Mouse (Mus musculus): ENCODE results near the gene Arid1b. TPM values are rescaled to one million over a fixed set of nuclear protein-coding genes. Genes with fewer than 3 reads are reported as not detected.

The Arid1b gene
- polyA plus RNA-seq, 1 experiment: 9.1 TPM

GRCm38 (mm10) chr17:5246688-5247087, 252.6 kb downstream of the Arid1b start:
- H3K4me3 ChIP-seq (ENCODE audit: insufficient read depth, poor library complexity, severe bottlenecking): no peak overlapping the region
- TF ChIP-seq USF1 (IDR thresholded peaks at IDR 0.05; ENCODE audit: low read depth) (no peak), MYOD1 (IDR thresholded peaks at IDR 0.05; ENCODE audit: control insufficient read depth, insufficient read length, low read depth) (no peak)
- H3K27me3 ChIP-seq (ENCODE audit: control insufficient read depth, insufficient read depth, insufficient read length): no peaks in the 10 kb centered on the region
- peaks cover 5% of the 10 kb centered on the region for H3K36me3 ChIP-seq (ENCODE audit: control insufficient read depth, insufficient read depth)
- no peaks in the 10 kb centered on the region for H3K79me3 ChIP-seq (ENCODE audit: low read depth)
- H3K79me2 ChIP-seq (ENCODE audit: control insufficient read depth, insufficient read depth): no peaks in the 10 kb centered on the region
- no peak overlapping the region for H3ac ChIP-seq (ENCODE audit: control insufficient read depth, insufficient read length, low read depth)

GRCm38 (mm10) chr17:5247247-5247646, 253.1 kb downstream of the Arid1b start:
- H3K79me3 ChIP-seq (ENCODE audit: low read depth): no peaks in the 10 kb centered on the region
- no peaks in the 10 kb centered on the region for H3K27me3 ChIP-seq (ENCODE audit: control insufficient read depth, insufficient read depth, insufficient read length)
- no peak for TF ChIP-seq MAX (IDR thresholded peaks at IDR 0.05)
- TF ChIP-seq CTCF (IDR thresholded peaks at IDR 0.05; ENCODE audit: control insufficient read depth, insufficient read depth, insufficient read length): no peak
- TF ChIP-seq MYOD1 (IDR thresholded peaks at IDR 0.05; ENCODE audit: control insufficient read depth, insufficient read length, low read depth): no peak
- no peak for TF ChIP-seq USF1 (IDR thresholded peaks at IDR 0.05; ENCODE audit: low read depth)
- no peak for TF ChIP-seq MYOG (IDR thresholded peaks at IDR 0.05; ENCODE audit: control insufficient read depth, extremely low read depth, insufficient read length)
- TF ChIP-seq FOSL1 (IDR thresholded peaks at IDR 0.05; ENCODE audit: insufficient read depth, low read length, poor library complexity, severe bottlenecking): no peak
- TF ChIP-seq CEBPB (IDR thresholded peaks at IDR 0.05; ENCODE audit: low read depth): no peak

GRCm38 (mm10) chr17:5247737-5248136, 253.6 kb downstream of the Arid1b start:
- Histone ChIP-seq H3K79me3 (ENCODE audit: low read depth) (no peaks in the 10 kb centered on the region), H3K79me2 (ENCODE audit: control insufficient read depth, insufficient read depth) (no peaks in the 10 kb centered on the region), H3K4me3 (ENCODE audit: insufficient read depth, poor library complexity, severe bottlenecking) (no peak overlapping the region), H3K36me3 (ENCODE audit: control insufficient read depth, insufficient read depth) (peaks cover 5% of the 10 kb centered on the region), H3K27me3 (ENCODE audit: control insufficient read depth, insufficient read depth, insufficient read length) (no peaks in the 10 kb centered on the region), H3ac (ENCODE audit: control insufficient read depth, insufficient read length, low read depth) (no peak overlapping the region)
- no peak for TF ChIP-seq MYOD1 (IDR thresholded peaks at IDR 0.05; ENCODE audit: control insufficient read depth, insufficient read length, low read depth)
- no peak for TF ChIP-seq FOSL1 (IDR thresholded peaks at IDR 0.05; ENCODE audit: insufficient read depth, low read length, poor library complexity, severe bottlenecking)
- no peak for TF ChIP-seq CEBPB (IDR thresholded peaks at IDR 0.05; ENCODE audit: low read depth)
- TF ChIP-seq MAX (IDR thresholded peaks at IDR 0.05): no peak
- TF ChIP-seq USF1 (IDR thresholded peaks at IDR 0.05; ENCODE audit: low read depth): no peak
- no peak for TF ChIP-seq MYOG (IDR thresholded peaks at IDR 0.05; ENCODE audit: control insufficient read depth, extremely low read depth, insufficient read length)
- no peak for TF ChIP-seq CTCF (IDR thresholded peaks at IDR 0.05; ENCODE audit: control insufficient read depth, insufficient read depth, insufficient read length)

More at GRCm38 (mm10) chr17:5247247-5247646, 253.1 kb downstream of the Arid1b start:
- Histone ChIP-seq H3K4me3 (ENCODE audit: insufficient read depth, poor library complexity, severe bottlenecking) (no peak overlapping the region), H3K79me2 (ENCODE audit: control insufficient read depth, insufficient read depth) (no peaks in the 10 kb centered on the region), H3K36me3 (ENCODE audit: control insufficient read depth, insufficient read depth) (peaks cover 5% of the 10 kb centered on the region), H3ac (ENCODE audit: control insufficient read depth, insufficient read length, low read depth) (no peak overlapping the region)

- H3K79me3 ChIP-seq (ENCODE audit: low read depth): no peaks in the 10 kb centered on the region
- H3K36me3 ChIP-seq (ENCODE audit: control insufficient read depth, insufficient read depth): no peaks in the 10 kb centered on the region
- H3K27me3 ChIP-seq (ENCODE audit: control insufficient read depth, insufficient read depth, insufficient read length): no peaks in the 10 kb centered on the region
- H3K79me2 ChIP-seq (ENCODE audit: control insufficient read depth, insufficient read depth): no peaks in the 10 kb centered on the region
- no peak overlapping the region for H3K4me3 ChIP-seq (ENCODE audit: insufficient read depth, poor library complexity, severe bottlenecking)
- TF ChIP-seq MYOD1 (IDR thresholded peaks at IDR 0.05; ENCODE audit: control insufficient read depth, insufficient read length, low read depth) (no peak), MAX (IDR thresholded peaks at IDR 0.05) (no peak), CTCF (IDR thresholded peaks at IDR 0.05; ENCODE audit: control insufficient read depth, insufficient read depth, insufficient read length) (no peak), FOSL1 (IDR thresholded peaks at IDR 0.05; ENCODE audit: insufficient read depth, low read length, poor library complexity, severe bottlenecking) (no peak), MYOG (IDR thresholded peaks at IDR 0.05; ENCODE audit: control insufficient read depth, extremely low read depth, insufficient read length) (no peak), CEBPB (IDR thresholded peaks at IDR 0.05; ENCODE audit: low read depth) (no peak), USF1 (IDR thresholded peaks at IDR 0.05; ENCODE audit: low read depth) (no peak)
- H3ac ChIP-seq (ENCODE audit: control insufficient read depth, insufficient read length, low read depth): no peak overlapping the region
Measured at GRCm38 (mm10) chr17:5248957-5249656, 255.0 kb downstream of the Arid1b start.

- no peak overlapping the region for H3K4me3 ChIP-seq (ENCODE audit: insufficient read depth, poor library complexity, severe bottlenecking)
- no peaks in the 10 kb centered on the region for H3K27me3 ChIP-seq (ENCODE audit: control insufficient read depth, insufficient read depth, insufficient read length)
- H3ac ChIP-seq (ENCODE audit: control insufficient read depth, insufficient read length, low read depth): no peak overlapping the region
- H3K79me2 ChIP-seq (ENCODE audit: control insufficient read depth, insufficient read depth): no peaks in the 10 kb centered on the region
- TF ChIP-seq MYOD1 (IDR thresholded peaks at IDR 0.05; ENCODE audit: control insufficient read depth, insufficient read length, low read depth): no peak
- no peak for TF ChIP-seq CEBPB (IDR thresholded peaks at IDR 0.05; ENCODE audit: low read depth)
- TF ChIP-seq CTCF (IDR thresholded peaks at IDR 0.05; ENCODE audit: control insufficient read depth, insufficient read depth, insufficient read length): no peak
- TF ChIP-seq MAX (IDR thresholded peaks at IDR 0.05): no peak
- TF ChIP-seq USF1 (IDR thresholded peaks at IDR 0.05; ENCODE audit: low read depth): no peak
- no peak for TF ChIP-seq FOSL1 (IDR thresholded peaks at IDR 0.05; ENCODE audit: insufficient read depth, low read length, poor library complexity, severe bottlenecking)
- TF ChIP-seq MYOG (IDR thresholded peaks at IDR 0.05; ENCODE audit: control insufficient read depth, extremely low read depth, insufficient read length): no peak
- H3K36me3 ChIP-seq (ENCODE audit: control insufficient read depth, insufficient read depth): no peaks in the 10 kb centered on the region
- H3K79me3 ChIP-seq (ENCODE audit: low read depth): no peaks in the 10 kb centered on the region
Measured at GRCm38 (mm10) chr17:5249681-5250180, 255.6 kb downstream of the Arid1b start.
